Mouse (Mus musculus): Measurements from ENCODE around the gene Map6. TPM values are rescaled to one million over a fixed set of nuclear protein-coding genes. Genes with fewer than 3 reads are reported as not detected.

The Map6 gene
- total RNA-seq, 2 experiments from 2014 or later: 99.7 to 105 TPM

- DNase-seq (ENCODE audit: low spot score in 2 of 2): no peak
Measured at GRCm38 (mm10) chr7:99312671-99313143, 45.5 kb downstream of the Map6 start.

GRCm38 (mm10) chr7:99313253-99313652 is 46.0 kb downstream of the Map6 start:
- DNase-seq (ENCODE audit: low spot score in 2 of 2): no peak

- no peak for DNase-seq (ENCODE audit: low spot score in 2 of 2)
Measured at GRCm38 (mm10) chr7:99314565-99314964, 47.3 kb downstream of the Map6 start.

GRCm38 (mm10) chr7:99316207-99316606 is 49.0 kb downstream of the Map6 start:
- DNase-seq (ENCODE audit: low spot score in 2 of 2): no peak

- DNase-seq (ENCODE audit: low spot score in 2 of 2): no peak
Measured at GRCm38 (mm10) chr7:99317475-99317874, 50.2 kb downstream of the Map6 start.

- no peak for DNase-seq (ENCODE audit: low spot score in 2 of 2)
Measured at GRCm38 (mm10) chr7:99320524-99320923, 53.3 kb downstream of the Map6 start.

GRCm38 (mm10) chr7:99322691-99323320 is 55.6 kb downstream of the Map6 start:
- DNase-seq (ENCODE audit: low spot score in 2 of 2): no peak

- DNase-seq (ENCODE audit: low spot score in 2 of 2): no peak
Measured at GRCm38 (mm10) chr7:99323321-99323700, 56.1 kb downstream of the Map6 start.

GRCm38 (mm10) chr7:99324810-99325209 is 57.6 kb downstream of the Map6 start:
- no peak for DNase-seq (ENCODE audit: low spot score in 2 of 2)

- DNase-seq (ENCODE audit: low spot score in 2 of 2): no peak
Measured at GRCm38 (mm10) chr7:99326128-99326527, 58.9 kb downstream of the Map6 start.

GRCm38 (mm10) chr7:99328847-99329246 is 61.6 kb downstream of the Map6 start:
- no peak for DNase-seq (ENCODE audit: low spot score in 2 of 2)

GRCm38 (mm10) chr7:99330012-99330411 is 62.8 kb downstream of the Map6 start:
- no peak for DNase-seq (ENCODE audit: low spot score in 2 of 2)

- DNase-seq (ENCODE audit: low spot score in 2 of 2): peak; percentile 32 to 78
Measured at GRCm38 (mm10) chr7:99332774-99333480, 65.7 kb downstream of the Map6 start.

- no peak for DNase-seq (ENCODE audit: low spot score in 2 of 2)
Measured at GRCm38 (mm10) chr7:99340736-99341135, 73.5 kb downstream of the Map6 start.

GRCm38 (mm10) chr7:99343577-99343976 is 76.3 kb downstream of the Map6 start:
- no peak for DNase-seq (ENCODE audit: low spot score in 2 of 2)

- DNase-seq (ENCODE audit: low spot score in 2 of 2): no peak
Measured at GRCm38 (mm10) chr7:99347268-99347667, 80.0 kb downstream of the Map6 start.

- no peak for DNase-seq (ENCODE audit: low spot score in 2 of 2)
Measured at GRCm38 (mm10) chr7:99348883-99349282, 81.6 kb downstream of the Map6 start.

- no peak for DNase-seq (ENCODE audit: low spot score in 2 of 2)
Measured at GRCm38 (mm10) chr7:99349782-99350720, 82.8 kb downstream of the Map6 start.

GRCm38 (mm10) chr7:99351104-99351801 is 84.0 kb downstream of the Map6 start:
- no peak for DNase-seq (ENCODE audit: low spot score in 2 of 2)

- DNase-seq (ENCODE audit: low spot score in 2 of 2): no peak
Measured at GRCm38 (mm10) chr7:99351802-99352517, 84.7 kb downstream of the Map6 start.

Data from layer of hippocampus, adult 18-20 months (tissue).